Mouse (Mus musculus): Measurements from ENCODE around the gene Ifna4. TPM values are rescaled to one million over a fixed set of nuclear protein-coding genes. Genes with fewer than 3 reads are reported as not detected.

Gene Ifna4
- polyA plus RNA-seq, 1 experiment from 2014 or later = not detected

DNA sequence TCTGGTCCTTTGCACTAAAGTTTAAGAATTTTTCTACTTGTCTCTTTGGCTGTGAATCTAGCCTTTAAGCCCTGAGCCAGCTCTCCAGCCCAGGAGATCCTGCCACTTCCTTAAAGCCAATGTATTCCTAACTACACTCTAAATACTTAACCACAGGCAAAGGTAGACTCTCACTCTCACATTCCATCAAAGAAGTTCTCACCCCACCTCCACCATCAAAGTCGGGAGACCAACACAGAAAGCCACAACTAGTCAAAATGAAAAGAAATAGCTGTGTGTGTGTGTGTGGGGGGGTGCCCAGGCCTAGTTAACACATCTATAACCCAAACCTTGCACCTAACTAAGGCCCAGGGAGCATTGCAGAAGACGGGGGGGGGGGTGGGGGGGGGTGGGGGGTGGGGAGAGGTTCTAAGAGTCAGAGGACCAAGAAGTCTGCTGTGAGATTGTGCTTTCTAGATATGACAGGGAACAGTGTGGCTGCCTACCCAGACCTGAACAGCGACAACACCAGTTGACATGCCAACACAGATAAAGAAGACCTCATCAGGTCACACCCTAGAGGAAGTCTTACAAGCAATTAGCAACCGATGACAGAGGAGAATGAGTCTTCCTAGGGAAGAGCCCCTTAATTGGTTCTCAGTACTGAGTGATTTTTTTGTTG lies 33.9 kb downstream of the Ifna4 start:
- WGBS = 75% methylated on average over 4 of the region's 4 CpGs
- no peak overlapping the region for H3K4me3 ChIP-seq

DNA sequence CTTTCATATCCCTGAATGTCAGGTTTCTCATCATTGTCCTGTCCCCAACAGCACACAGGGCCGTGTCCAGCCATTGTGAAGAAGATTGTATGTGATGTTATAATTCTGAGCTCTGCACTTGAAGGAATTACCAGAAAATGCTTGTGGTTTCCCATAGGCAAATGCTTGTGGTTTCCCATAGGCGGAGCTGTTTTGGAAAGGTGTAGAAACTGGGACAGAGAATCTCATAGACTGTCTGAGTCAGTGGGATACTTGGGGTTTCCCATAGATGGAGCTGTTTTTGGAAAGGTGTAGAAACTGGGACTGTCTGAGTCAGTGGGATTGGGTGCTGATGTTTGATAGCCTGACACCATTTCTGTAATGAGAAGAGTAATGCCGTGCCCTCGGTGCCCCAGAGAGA lies 34.9 kb downstream of the Ifna4 start:
- H3K36me3 ChIP-seq (replicated peaks) = no peaks in the 10 kb centered on the region
- no peaks in the 10 kb centered on the region for H3K9me3 ChIP-seq
- H3K27ac ChIP-seq (replicated peaks) = no peak overlapping the region
- peaks cover 4% of the 10 kb centered on the region; the same call in 1 of the 2 replicates for H3K27me3 ChIP-seq (replicated peaks; ENCODE audit: low read depth, poor library complexity, severe bottlenecking)
- WGBS = 80% methylated on average over 4 of the region's 4 CpGs
- no peak for DNase-seq (ENCODE audit: low spot score)
- peaks cover 4% of the 10 kb centered on the region; the same call in 1 of the 2 replicates for H3K4me1 ChIP-seq
- no peak overlapping the region for H3K4me3 ChIP-seq

More for the DNA sequence above, 33.9 kb downstream of the Ifna4 start:
- Histone ChIP-seq H3K27ac (replicated peaks) (no peak overlapping the region), H3K4me1 (peaks cover 4% of the 10 kb centered on the region; the same call in 1 of the 2 replicates), H3K36me3 (replicated peaks) (no peaks in the 10 kb centered on the region), H3K9me3 (no peaks in the 10 kb centered on the region), H3K27me3 (replicated peaks; ENCODE audit: low read depth, poor library complexity, severe bottlenecking) (peaks cover 6% of the 10 kb centered on the region; the same call in 1 of the 2 replicates)
- DNase-seq (ENCODE audit: low spot score) = no peak

DNA sequence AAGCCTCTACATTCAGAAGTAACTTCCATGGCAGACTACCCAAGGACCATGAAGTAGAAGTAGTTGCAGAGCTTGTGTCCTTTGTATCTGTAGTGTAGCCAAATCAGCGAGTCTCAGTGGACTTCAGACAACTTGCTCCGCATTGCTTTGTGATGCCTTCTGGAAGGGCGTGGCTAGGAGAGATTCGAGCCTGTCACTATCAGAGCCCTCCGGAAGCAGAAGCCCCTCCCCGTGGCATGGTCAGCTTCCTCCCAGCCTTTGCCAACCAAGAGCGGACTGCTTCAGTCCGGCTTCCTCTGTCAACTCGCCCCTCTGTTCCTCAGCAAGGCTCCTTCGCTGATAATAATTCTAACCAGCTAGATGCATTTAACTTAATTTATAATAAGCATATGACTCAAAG lies 36.6 kb downstream of the Ifna4 start:
- Histone ChIP-seq H3K27ac (replicated peaks) (no peak overlapping the region), H3K27me3 (replicated peaks; ENCODE audit: low read depth, poor library complexity, severe bottlenecking) (no peaks in the 10 kb centered on the region), H3K4me1 (peaks cover 4% of the 10 kb centered on the region; the same call in 1 of the 2 replicates), H3K9me3 (no peaks in the 10 kb centered on the region), H3K36me3 (replicated peaks) (no peaks in the 10 kb centered on the region), H3K4me3 (no peak overlapping the region)
- no peak for DNase-seq (ENCODE audit: low spot score)
- WGBS = 47% methylated on average over 10 of the region's 10 CpGs

DNA sequence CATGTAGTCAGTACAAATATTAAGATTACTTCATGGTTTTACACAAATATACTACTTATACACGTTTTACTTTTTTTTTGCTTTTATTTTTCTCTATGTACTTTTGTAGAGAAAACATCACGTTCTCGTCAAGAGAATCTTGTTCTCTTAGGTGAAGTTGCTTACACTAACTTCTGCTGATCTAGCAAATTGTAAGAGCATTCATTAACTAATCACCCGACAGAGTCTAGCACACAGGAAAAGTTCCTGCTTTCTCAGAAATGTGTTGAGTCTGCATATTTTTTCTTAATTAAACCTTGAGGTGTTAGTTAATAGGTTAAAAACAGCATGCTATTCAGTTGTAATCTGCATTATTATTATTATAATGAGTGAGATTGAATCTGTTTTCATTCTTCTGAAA lies 37.1 kb downstream of the Ifna4 start:
- WGBS = 79% methylated on average over 4 of the region's 4 CpGs
- Histone ChIP-seq H3K27ac (replicated peaks) (no peak overlapping the region), H3K4me1 (peaks cover 4% of the 10 kb centered on the region; the same call in 1 of the 2 replicates), H3K36me3 (replicated peaks) (no peaks in the 10 kb centered on the region), H3K27me3 (replicated peaks; ENCODE audit: low read depth, poor library complexity, severe bottlenecking) (no peaks in the 10 kb centered on the region), H3K4me3 (no peak overlapping the region), H3K9me3 (no peaks in the 10 kb centered on the region)
- DNase-seq (ENCODE audit: low spot score) = no peak

DNA sequence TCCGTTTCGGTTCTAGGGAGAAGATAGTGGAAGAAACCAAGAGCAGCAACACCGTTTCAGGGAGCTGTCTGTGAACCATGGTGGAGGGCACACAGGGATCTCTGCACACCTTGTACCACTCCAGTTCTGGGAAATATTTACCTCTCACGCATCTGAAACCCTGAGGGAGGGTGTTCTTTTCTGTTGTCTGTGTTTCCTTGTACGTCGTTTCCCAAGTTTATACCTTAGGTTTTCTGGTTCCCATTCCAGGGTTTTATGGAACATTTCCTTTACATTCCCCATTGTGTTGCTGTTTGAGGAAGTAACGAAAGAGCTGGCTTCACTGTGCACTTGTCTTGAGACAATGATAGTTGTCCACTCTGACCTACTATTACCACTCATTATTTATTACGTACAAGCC lies 38.4 kb downstream of the Ifna4 start, which contains the start of gene Ifne:
Ifne (minus strand) TSS at position 101 of the 400 bp plus-strand sequence.
- WGBS = 87% methylated on average over 8 of the region's 8 CpGs
- no peak within 1 kb of the TSS for H3K27ac ChIP-seq (replicated peaks)
- H3K27me3 ChIP-seq (replicated peaks; ENCODE audit: low read depth, poor library complexity, severe bottlenecking) = no peaks in the 10 kb centered on the region
- H3K4me1 ChIP-seq = peaks cover 4% of the 10 kb centered on the region; the same call in 1 of the 2 replicates
- H3K4me3 ChIP-seq = no peak within 1 kb of the TSS
- H3K36me3 ChIP-seq (replicated peaks) = no peaks in the 10 kb centered on the region
- no peaks in the 10 kb centered on the region for H3K9me3 ChIP-seq
- no peak for DNase-seq (ENCODE audit: low spot score)

DNA sequence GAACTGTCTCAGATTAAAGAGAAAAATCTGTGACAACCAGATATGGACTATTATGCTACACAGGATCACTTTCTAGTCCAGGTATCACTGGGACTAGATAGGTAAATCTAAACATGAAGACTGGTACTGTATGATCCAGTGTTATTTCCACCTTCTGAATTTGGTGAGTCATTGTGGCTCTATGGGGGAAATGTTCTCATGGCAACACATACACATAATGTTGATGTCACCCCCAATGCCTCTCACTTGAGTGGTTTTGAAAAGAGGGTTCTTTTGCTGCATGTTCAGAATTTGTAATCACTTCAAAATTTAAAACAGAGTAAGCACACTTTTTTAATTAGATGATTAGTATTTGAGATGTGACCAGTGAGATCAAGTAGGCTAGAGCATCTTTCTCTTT lies 46.6 kb downstream of the Ifna4 start:
- Histone ChIP-seq H3K36me3 (replicated peaks) (no peaks in the 10 kb centered on the region), H3K27me3 (replicated peaks; ENCODE audit: low read depth, poor library complexity, severe bottlenecking) (no peaks in the 10 kb centered on the region), H3K27ac (replicated peaks) (no peak overlapping the region), H3K4me3 (no peak overlapping the region), H3K4me1 (no peaks in the 10 kb centered on the region), H3K9me3 (no peaks in the 10 kb centered on the region)
- DNase-seq (ENCODE audit: low spot score) = no peak

Other genes with a start within 250 kb of the Ifna4 start
- gene Ifna9, start 249.5 kb upstream of the Ifna4 start, polyA plus RNA-seq (2016; fragmentation: Nextera tagmentation; extraction: Ambion mirVana) = not detected in 2 replicates
- not detected in 2 replicates for gene Ifna12, start 238.5 kb upstream of the Ifna4 start, polyA plus RNA-seq (2016; fragmentation: Nextera tagmentation; extraction: Ambion mirVana)
- not detected in 2 replicates for gene C87499, start 207.4 kb upstream of the Ifna4 start, polyA plus RNA-seq (2016; fragmentation: Nextera tagmentation; extraction: Ambion mirVana)
- gene Ifna13, start 197.4 kb upstream of the Ifna4 start, polyA plus RNA-seq (2016; fragmentation: Nextera tagmentation; extraction: Ambion mirVana) = not detected in 2 replicates
- not detected in 2 replicates for gene Ifna16, start 164.9 kb upstream of the Ifna4 start, polyA plus RNA-seq (2016; fragmentation: Nextera tagmentation; extraction: Ambion mirVana)
- gene Ifna2, start 157.9 kb upstream of the Ifna4 start, polyA plus RNA-seq (2016; fragmentation: Nextera tagmentation; extraction: Ambion mirVana) = not detected in 2 replicates
- gene Ifnab, start 150.5 kb upstream of the Ifna4 start, polyA plus RNA-seq (2016; fragmentation: Nextera tagmentation; extraction: Ambion mirVana) = not detected in 2 replicates
- 0.80 and 0.90 TPM in 2 replicates for gene Gm26566, start 120.1 kb upstream of the Ifna4 start, polyA plus RNA-seq (2016; fragmentation: Nextera tagmentation; extraction: Ambion mirVana)
- 100 and 110 TPM in 2 replicates for gene Klhl9, start 119.4 kb upstream of the Ifna4 start, polyA plus RNA-seq (2016; fragmentation: Nextera tagmentation; extraction: Ambion mirVana)
- gene Gm13271, start 87.0 kb upstream of the Ifna4 start, polyA plus RNA-seq (2016; fragmentation: Nextera tagmentation; extraction: Ambion mirVana) = not detected in 2 replicates
- 0.14 and 0.20 TPM in 2 replicates for gene Gm13283, start 81.7 kb upstream of the Ifna4 start, polyA plus RNA-seq (2016; fragmentation: Nextera tagmentation; extraction: Ambion mirVana)
- gene Gm13290, start 68.0 kb upstream of the Ifna4 start, polyA plus RNA-seq (2016; fragmentation: Nextera tagmentation; extraction: Ambion mirVana) = not detected in 2 replicates
- gene Gm13289, start 64.9 kb upstream of the Ifna4 start, polyA plus RNA-seq (2016; fragmentation: Nextera tagmentation; extraction: Ambion mirVana) = not detected in 2 replicates
- not detected in 2 replicates for gene Gm13272, start 62.0 kb upstream of the Ifna4 start, polyA plus RNA-seq (2016; fragmentation: Nextera tagmentation; extraction: Ambion mirVana)
- gene Ifnz, start 59.7 kb upstream of the Ifna4 start, polyA plus RNA-seq (2016; fragmentation: Nextera tagmentation; extraction: Ambion mirVana) = 0.14 TPM in 1 of 2 replicates, not detected in the other
- not detected in 2 replicates for gene Gm13276, start 56.2 kb upstream of the Ifna4 start, polyA plus RNA-seq (2016; fragmentation: Nextera tagmentation; extraction: Ambion mirVana)
- gene Gm13277, start 53.2 kb upstream of the Ifna4 start, polyA plus RNA-seq (2016; fragmentation: Nextera tagmentation; extraction: Ambion mirVana) = not detected in 2 replicates
- gene Gm13278, start 50.3 kb upstream of the Ifna4 start, polyA plus RNA-seq (2016; fragmentation: Nextera tagmentation; extraction: Ambion mirVana) = not detected in 2 replicates
- gene Gm13275, start 47.4 kb upstream of the Ifna4 start, polyA plus RNA-seq (2016; fragmentation: Nextera tagmentation; extraction: Ambion mirVana) = not detected in 2 replicates
- gene Gm13279, start 44.5 kb upstream of the Ifna4 start, polyA plus RNA-seq (2016; fragmentation: Nextera tagmentation; extraction: Ambion mirVana) = not detected in 2 replicates
- 0.28 and 0.35 TPM in 2 replicates for gene Gm13285, start 42.2 kb upstream of the Ifna4 start, polyA plus RNA-seq (2016; fragmentation: Nextera tagmentation; extraction: Ambion mirVana)
- gene Gm13287, start 38.6 kb upstream of the Ifna4 start, polyA plus RNA-seq (2016; fragmentation: Nextera tagmentation; extraction: Ambion mirVana) = not detected in 2 replicates
- not detected in 2 replicates for gene Gm13288, start 36.3 kb upstream of the Ifna4 start, polyA plus RNA-seq (2016; fragmentation: Nextera tagmentation; extraction: Ambion mirVana)
- not detected in 2 replicates for gene Ifna7, start 25.6 kb upstream of the Ifna4 start, polyA plus RNA-seq (2016; fragmentation: Nextera tagmentation; extraction: Ambion mirVana)
- gene Ifna11, start 21.9 kb upstream of the Ifna4 start, polyA plus RNA-seq (2016; fragmentation: Nextera tagmentation; extraction: Ambion mirVana) = not detected in 2 replicates
- gene Ifna6, start 14.4 kb upstream of the Ifna4 start, polyA plus RNA-seq (2016; fragmentation: Nextera tagmentation; extraction: Ambion mirVana) = not detected in 2 replicates
- gene Ifna5, start 6.3 kb upstream of the Ifna4 start, polyA plus RNA-seq (2016; fragmentation: Nextera tagmentation; extraction: Ambion mirVana) = not detected in 2 replicates
- not detected in 2 replicates for gene Ifna1, start 8.2 kb downstream of the Ifna4 start, polyA plus RNA-seq (2016; fragmentation: Nextera tagmentation; extraction: Ambion mirVana)
- not detected in 2 replicates for gene Ifne, start 38.3 kb downstream of the Ifna4 start, polyA plus RNA-seq (2016; fragmentation: Nextera tagmentation; extraction: Ambion mirVana)

Data from embryonic facial prominence, embryonic 10.5 days (tissue).